Mouse (Mus musculus): Measurements from ENCODE around the gene Rpl31.

- TF ChIP-seq CTCF (conservative IDR thresholded peaks at IDR 0.05; ENCODE audit: low read length) (no peak), NANOG (IDR thresholded peaks at IDR 0.05; ENCODE audit: borderline replicate concordance, low read length) (no peak)
Measured at GRCm38 (mm10) chr1:39381017-39381416, 13.4 kb downstream of the Rpl31 start.
